Mouse (Mus musculus) liver, adult (tissue): ENCODE measurements around the gene Rad50.

Source experiments
- GATA4 ChIP-seq: IDR thresholded peaks from 2 replicates; pipeline ENCODE4 v1.6.1; 2014; ENCODE audit warnings: mild to moderate bottlenecking, low read length; ENCODE audit not compliant: insufficient replicate concordance

Rad50 gene

GRCm38 (mm10) chr11:53706934-53707717 lies at the start of gene Rad50:
Rad50 (minus strand) TSS chr11:53707319.
- TF ChIP-seq GATA4: no peak

DNA sequence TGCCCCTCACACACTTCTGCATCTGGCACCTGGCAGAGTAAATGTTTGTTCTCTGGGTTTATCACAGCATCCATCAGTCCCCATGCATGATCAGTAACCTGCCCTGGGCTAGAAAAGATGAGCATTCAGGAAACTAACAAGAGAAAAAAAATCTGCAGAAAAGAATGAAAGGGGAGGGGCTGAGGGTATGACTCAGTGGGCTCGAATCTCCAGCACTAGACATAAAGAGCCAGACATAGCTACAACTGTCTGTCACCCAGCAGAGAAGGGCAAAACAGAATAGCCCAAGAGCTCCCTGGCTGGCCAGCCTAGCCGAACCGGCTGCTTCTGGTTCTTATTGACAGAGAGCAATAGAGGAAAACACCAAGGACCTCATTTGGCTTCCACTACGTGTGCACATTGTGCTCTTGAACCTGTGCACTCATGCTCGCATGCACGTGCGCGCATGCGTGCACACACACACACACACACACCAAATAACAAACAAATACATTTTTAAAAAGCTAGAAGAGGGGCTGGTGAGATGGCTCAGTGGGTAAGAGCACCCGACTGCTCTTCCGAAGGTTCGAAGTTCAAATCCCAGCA lies 48.0 kb upstream of the Rad50 start:
- TF ChIP-seq GATA4: no peak

- TF ChIP-seq GATA4: no peak
These were observed 42.7 kb upstream of the Rad50 start for GRCm38 (mm10) chr11:53749716-53750352.

DNA sequence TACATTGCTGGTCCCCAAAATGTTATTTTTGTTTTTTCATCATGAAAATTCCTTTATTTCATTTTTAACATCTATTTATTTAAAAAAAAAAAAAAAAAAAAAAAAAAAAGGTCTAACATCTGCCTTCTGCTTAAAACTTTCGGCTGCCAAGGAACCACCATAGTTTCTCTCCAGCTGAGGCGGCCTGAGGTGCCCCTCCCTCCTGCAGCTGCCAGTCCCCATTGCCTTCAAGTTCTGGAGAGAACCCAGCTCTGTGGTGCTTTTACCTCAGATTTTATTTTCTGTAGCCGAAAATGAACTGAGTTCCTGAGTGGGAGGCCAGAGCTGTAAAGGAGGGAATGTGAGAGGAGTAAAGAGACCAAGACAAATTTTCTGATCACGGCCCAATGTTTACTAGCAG lies 42.2 kb upstream of the Rad50 start:
- no peak for TF ChIP-seq GATA4

- TF ChIP-seq GATA4: no peak
These were observed 41.5 kb upstream of the Rad50 start for GRCm38 (mm10) chr11:53748614-53749013.

DNA sequence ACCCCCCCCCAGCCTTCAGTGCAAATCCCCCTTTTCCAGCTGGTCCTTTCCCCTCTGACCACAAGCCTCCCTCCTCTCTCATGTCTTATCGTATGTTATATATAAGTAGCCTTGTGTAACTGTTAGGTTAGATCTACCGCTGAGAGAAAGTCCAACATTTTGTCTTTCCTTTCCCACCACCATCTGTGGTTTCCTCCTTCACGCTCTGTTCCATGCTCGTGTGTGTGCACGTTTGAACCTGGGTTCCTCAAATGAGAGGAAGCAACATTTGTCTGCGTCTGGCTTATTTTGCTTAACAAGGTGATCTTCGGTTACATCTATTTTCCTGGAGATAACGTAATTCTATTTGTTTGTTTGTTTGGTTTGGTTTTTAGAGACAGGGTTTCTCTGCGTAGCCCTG lies 40.9 kb upstream of the Rad50 start:
- no peak for TF ChIP-seq GATA4

- TF ChIP-seq GATA4: no peak
These were observed 38.1 kb upstream of the Rad50 start for GRCm38 (mm10) chr11:53745260-53745659.

DNA sequence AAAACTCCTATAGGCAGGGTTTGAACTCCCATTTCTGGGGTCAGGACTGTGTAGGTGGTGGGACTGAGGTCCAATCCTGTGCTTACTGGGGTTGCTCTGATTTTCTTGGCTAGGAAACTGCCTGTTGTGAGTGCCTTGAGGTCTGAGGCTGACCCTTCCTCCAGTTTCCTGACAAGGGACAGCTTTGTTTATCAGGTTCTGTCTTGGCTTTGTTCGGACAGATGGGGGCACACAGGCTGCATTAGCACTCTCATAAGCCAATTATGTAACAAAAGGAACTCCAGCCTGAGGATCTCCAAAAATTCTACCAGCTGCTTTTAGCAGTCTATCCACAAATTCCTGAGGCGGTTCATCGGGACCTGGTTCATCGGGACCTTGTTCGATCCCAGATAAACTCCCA lies 35.2 kb upstream of the Rad50 start:
- TF ChIP-seq GATA4: no peak

- TF ChIP-seq GATA4: no peak
These were observed 30.4 kb upstream of the Rad50 start for GRCm38 (mm10) chr11:53737573-53737946.

DNA sequence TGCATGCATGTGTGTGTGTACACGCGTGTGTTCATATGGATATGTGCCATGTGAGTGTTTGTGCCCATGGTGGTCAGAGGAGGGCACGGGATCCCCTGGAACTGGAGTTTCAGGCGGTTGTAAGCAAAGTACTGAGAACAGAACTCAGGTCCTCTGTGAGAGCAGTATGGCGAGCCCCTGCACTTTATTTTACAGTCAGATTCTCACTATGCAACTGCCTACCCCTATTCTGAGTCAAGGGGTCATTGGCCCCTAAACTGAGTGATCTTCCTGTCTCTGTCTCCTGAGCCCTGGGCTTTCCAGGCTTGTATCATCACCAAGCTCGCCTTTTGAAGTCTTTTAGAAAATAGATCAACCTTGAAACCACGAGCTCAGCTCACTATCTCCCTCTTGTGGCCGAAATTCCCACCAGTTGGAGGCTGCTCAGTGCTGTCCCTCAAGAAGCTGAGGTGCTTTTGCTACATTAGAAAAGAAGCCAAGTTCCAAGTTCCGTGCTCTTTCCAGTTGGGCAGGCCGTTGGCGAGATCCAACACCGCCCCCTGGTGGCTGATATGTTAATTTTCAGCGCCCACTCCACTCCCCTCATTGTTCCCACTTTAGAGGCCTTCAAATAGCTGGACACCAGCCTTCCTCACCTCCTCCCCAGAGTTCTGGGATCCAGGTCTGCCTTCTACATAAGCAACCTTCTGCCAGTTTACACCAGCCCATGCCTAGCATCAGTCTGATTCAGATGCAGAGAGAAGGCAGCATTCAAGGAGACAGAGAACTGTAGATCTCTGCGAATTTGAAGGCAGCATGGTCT lies 29.9 kb upstream of the Rad50 start:
- no peak for TF ChIP-seq GATA4

GRCm38 (mm10) chr11:53735682-53736245 lies 28.6 kb upstream of the Rad50 start:
- no peak for TF ChIP-seq GATA4

GRCm38 (mm10) chr11:53734970-53735681 lies 28.0 kb upstream of the Rad50 start:
- no peak for TF ChIP-seq GATA4

DNA sequence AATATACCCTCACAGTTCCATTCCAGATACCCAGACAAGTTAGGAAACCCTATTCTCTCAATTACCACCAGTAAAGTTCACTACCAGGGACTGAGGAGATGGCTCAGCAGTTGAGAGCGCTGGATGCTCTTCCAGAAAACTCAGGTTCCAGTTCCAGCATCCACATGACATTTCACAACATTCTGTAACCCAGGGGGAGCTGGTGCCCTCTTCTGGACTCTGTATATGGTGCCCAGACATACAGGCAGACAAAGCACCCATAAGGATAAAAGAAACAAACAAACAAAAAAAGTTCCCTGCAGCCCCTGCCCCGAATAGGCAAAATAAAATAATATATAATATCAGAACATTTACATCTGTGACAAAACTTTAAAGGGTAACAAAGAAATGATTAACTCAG lies 27.3 kb upstream of the Rad50 start:
- no peak for TF ChIP-seq GATA4

- TF ChIP-seq GATA4: no peak
These were observed 26.7 kb upstream of the Rad50 start for GRCm38 (mm10) chr11:53733824-53734223.

- TF ChIP-seq GATA4: no peak
These were observed 25.1 kb upstream of the Rad50 start for GRCm38 (mm10) chr11:53732244-53732643.
